Mouse (Mus musculus) B cell, adult (primary cell): ENCODE measurements around the gene Mob1b. TPM values are rescaled to one million over a fixed set of nuclear protein-coding genes. Genes with fewer than 3 reads are reported as not detected.

Source experiments
- total RNA-seq: library from RNA; stranded (reverse); gene quantifications from 4 replicates; pipeline ENCODE4 v1.2.4, GENCODE M21; 2023; ENCODE audit not compliant: inconsistent age

Mob1b gene
- 20.5 to 23.3 TPM (median 21.4 TPM) in 4 replicates for total RNA-seq

DNA sequence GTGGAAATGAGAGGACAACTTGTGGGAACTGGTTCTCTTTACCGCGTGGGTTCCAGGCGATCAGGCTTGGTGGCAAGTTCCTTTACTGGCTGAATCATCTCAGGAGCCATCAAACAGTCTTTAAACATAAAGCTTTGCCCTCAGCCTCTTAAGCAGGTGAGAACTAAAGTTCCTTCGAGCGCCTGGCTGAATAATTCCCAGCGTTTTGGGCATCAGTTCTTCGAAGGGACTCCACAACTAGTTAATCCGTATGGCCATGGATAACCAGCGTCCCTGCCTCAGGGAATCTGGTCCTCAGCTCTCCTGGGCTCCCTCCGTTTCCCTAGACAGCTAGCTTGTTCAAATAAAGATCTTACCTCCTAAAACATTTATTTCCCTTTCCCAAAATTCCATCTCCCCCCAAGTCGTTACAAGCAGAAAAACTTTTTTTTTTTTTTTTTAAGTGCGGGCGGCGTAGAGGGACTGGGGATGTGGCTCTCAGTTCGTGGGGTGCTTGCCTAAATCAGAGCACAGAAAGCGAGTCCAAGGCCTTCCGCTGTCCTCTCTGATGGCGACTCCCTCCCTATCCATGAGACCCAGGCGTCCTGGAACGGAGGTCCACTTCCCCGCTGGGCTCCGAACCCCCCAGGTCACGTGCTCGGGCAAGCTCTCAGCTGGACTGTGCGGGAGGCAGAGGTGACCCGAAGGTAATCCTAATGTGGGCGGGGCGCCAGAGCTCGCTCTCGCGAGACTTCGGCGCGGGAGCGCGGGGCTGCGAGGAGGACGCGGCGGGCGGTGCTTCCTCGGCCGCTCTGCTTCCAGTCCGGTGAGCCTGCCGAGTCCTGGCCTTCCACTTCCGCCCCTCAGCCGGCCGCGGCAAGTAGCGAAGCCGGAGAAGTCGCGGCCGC, at the start of gene Mob1b:
Mob1b (plus strand) TSS at position 740 of the 887 bp plus-strand sequence.

GRCm38 (mm10) chr5:88675443-88676387, 44.9 kb upstream of the Mob1b start, which contains the start of gene Grsf1:
Gene Grsf1, minus strand, starts transcription at chr5:88676171.

GRCm38 (mm10) chr5:88764987-88765481, 44.4 kb downstream of the Mob1b start, which contains the start of gene Dck:
Gene Dck, plus strand, starts transcription at chr5:88764996.

Other genes starting within 250 kb of the Mob1b start
- gene Enam, start 232.9 kb upstream of the Mob1b start, total RNA-seq: not detected in 4 replicates
- 115 to 167 TPM (median 137 TPM) in 4 replicates for gene Jchain, start 193.0 kb upstream of the Mob1b start, total RNA-seq
- gene Utp3, start 166.4 kb upstream of the Mob1b start, total RNA-seq: 34.1 to 35.3 TPM (median 34.7 TPM) in 4 replicates
- gene Rufy3, start 155.8 kb upstream of the Mob1b start, total RNA-seq: 24.5 to 32.9 TPM (median 30.3 TPM) in 4 replicates
- 43.9 to 51.5 TPM (median 44.9 TPM) in 4 replicates for gene Grsf1, start 44.7 kb upstream of the Mob1b start, total RNA-seq
- 27.0 to 29.5 TPM (median 28.2 TPM) in 4 replicates for gene Dck, start 44.1 kb downstream of the Mob1b start, total RNA-seq
- not detected in 4 replicates for gene Slc4a4, start 166.0 kb downstream of the Mob1b start, total RNA-seq